Mouse (Mus musculus) heart, postnatal 0 days (tissue): ENCODE results near the gene Zbtb40. TPM values are rescaled to one million over a fixed set of nuclear protein-coding genes. Genes with fewer than 3 reads are reported as not detected.

Experiments used
- ATAC-seq: fragments of 200-750 bp; cut with Nextera tagmentation; 2 replicates; pipeline ENCODE4 v1.8.0; 2017; ENCODE audit warnings: low read depth, moderate number of reproducible peaks, moderate library complexity; ENCODE audit not compliant: insufficient read depth
- DNase-seq: peaks from one replicate; pipeline ENCODE4 v3.0.0-alpha.2; 2016; ENCODE audit warnings: low spot score
- H3K27ac ChIP-seq: fragments of 300-500 bp; sonication (generic); 2 replicates; pipeline ENCODE4 v1.5.1; 2014; ENCODE audit warnings: low read depth, mild to moderate bottlenecking
- H3K27me3 ChIP-seq: fragments of 300-500 bp; sonication (generic); 2 replicates; pipeline ENCODE4 v1.6.1; 2014; ENCODE audit warnings: low read length, mixed read lengths; ENCODE audit not compliant: control insufficient read depth, insufficient read depth
- H3K36me3 ChIP-seq: fragments of 300-500 bp; sonication (generic); replicated peaks from 2 replicates; pipeline ENCODE4 v1.6.1; 2014; ENCODE audit warnings: low read length, mixed read lengths; ENCODE audit not compliant: control insufficient read depth, insufficient read depth
- H3K4me1 ChIP-seq: fragments of 300-500 bp; sonication (generic); 2 replicates; pipeline ENCODE4 v1.6.1; 2014; ENCODE audit warnings: antibody characterized with exemption; ENCODE audit not compliant: control insufficient read depth, insufficient read depth
- H3K4me2 ChIP-seq: fragments of 300-500 bp; sonication (generic); 2 replicates; pipeline ENCODE4 v1.6.1; 2014; ENCODE audit warnings: low read depth, mild to moderate bottlenecking, low read length, moderate library complexity
- H3K4me3 ChIP-seq: fragments of 300-500 bp; sonication (generic); 2 replicates; pipeline ENCODE4 v1.5.1; 2014; ENCODE audit warnings: low read depth, low read length
- H3K9ac ChIP-seq: fragments of 300-500 bp; sonication (generic); replicated peaks from 2 replicates; pipeline ENCODE4 v1.6.1; 2014; ENCODE audit warnings: low read depth, low read length, mixed read lengths
- H3K9me3 ChIP-seq: fragments of 300-500 bp; sonication (generic); replicated peaks from 2 replicates; pipeline ENCODE4 v1.6.1; 2016; ENCODE audit warnings: low read length; ENCODE audit not compliant: control insufficient read depth
- CTCF ChIP-seq: IDR thresholded peaks from 2 replicates; pipeline ENCODE4 v1.5.1; 2016; ENCODE audit warnings: antibody characterized with exemption, control low read depth, low read depth
- EP300 ChIP-seq: IDR thresholded peaks from 2 replicates; pipeline ENCODE4 v1.6.1; 2016; ENCODE audit warnings: antibody characterized with exemption, low read depth
- WGBS: fragments of 180-500 bp; shearing (Covaris S2); extraction: QIAGEN DNeasy Blood & Tissue Kit; methylation state at CpG from one replicate; pipeline ENCODE4 v1.1.7; 2014; 5-methylcytosine and 5-hydroxymethylcytosine counted together
- polyA plus RNA-seq: library from polyadenylated mRNA; unstranded; fragments of >200 nt; fragmentation: Nextera tagmentation; extraction: Ambion mirVana; gene quantifications from 2 replicates; pipeline ENCODE4 v1.2.1, GENCODE M21; 2015
- total RNA-seq: library from RNA; depleted of rRNA; stranded (reverse); fragments of >200 nt; gene quantifications from 2 replicates; pipeline ENCODE4 v1.2.3, GENCODE M21; 2014; ENCODE audit warnings: low replicate concordance

Zbtb40 gene
- total and polyA plus RNA-seq, 2 experiments from 2014 or later, result 1.1 to 6.8 TPM

DNA sequence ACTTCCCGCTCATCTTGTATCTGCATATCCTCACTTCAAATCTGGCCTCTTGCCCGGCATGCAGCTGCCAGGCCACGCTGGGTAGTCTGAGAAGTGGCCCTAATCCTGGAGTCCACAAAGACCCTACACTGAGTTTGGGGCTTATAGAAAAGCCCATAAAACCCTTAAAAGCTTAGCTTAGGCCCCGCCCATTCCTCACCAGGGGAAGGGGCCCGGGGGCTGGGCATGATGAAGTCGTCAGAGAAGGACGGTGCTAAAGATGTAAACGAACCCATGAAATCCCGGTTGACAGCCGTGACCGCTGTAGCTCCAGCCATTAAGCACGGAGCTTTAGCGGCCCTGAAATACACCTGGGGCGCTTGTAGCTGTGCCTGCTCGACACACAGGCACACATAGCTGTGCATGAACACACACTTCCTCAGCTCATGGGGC is 83.6 kb downstream of the Zbtb40 start:
- no peaks in the 10 kb centered on the region for H3K9me3 ChIP-seq
- ATAC-seq, result no peak
- DNase-seq, result no peak
- H3K4me3 ChIP-seq, result no peak overlapping the region
- WGBS, result 28% methylated on average over 15 of the region's 15 CpGs
- H3K4me2 ChIP-seq, result no peak overlapping the region
- no peaks in the 10 kb centered on the region for H3K36me3 ChIP-seq
- no peaks in the 10 kb centered on the region; the same call in 1 of the 2 replicates for H3K4me1 ChIP-seq
- peaks cover 91% of the 10 kb centered on the region for H3K27me3 ChIP-seq
- TF ChIP-seq EP300, result no peak
- H3K27ac ChIP-seq, result no peak overlapping the region
- no peak overlapping the region for H3K9ac ChIP-seq

DNA sequence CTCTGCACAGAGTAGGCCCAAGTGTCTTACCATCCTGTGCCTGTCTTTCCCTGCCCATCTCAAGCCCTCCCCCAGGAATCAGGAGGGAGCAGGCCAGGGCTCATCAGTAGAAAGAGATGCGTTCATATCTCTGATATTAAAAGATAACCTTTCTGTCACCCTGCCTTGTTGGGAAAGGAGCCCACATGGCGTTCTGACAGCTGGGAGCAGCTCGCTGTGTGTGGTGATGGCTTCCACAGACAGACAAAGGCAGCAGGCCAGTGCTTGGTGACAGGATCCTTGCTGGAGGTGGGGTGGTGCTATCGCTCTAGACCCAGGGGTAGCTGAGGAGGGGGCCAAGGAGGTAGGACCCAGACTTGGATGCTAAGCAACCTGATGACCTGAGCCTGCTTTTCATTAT is 86.2 kb downstream of the Zbtb40 start:
- Histone ChIP-seq H3K27ac (no peak overlapping the region), H3K4me1 (no peaks in the 10 kb centered on the region; the same call in 1 of the 2 replicates), H3K4me3 (no peak overlapping the region), H3K36me3 (no peaks in the 10 kb centered on the region), H3K9ac (no peak overlapping the region), H3K4me2 (no peak overlapping the region), H3K9me3 (no peaks in the 10 kb centered on the region), H3K27me3 (peaks cover 90% of the 10 kb centered on the region)
- DNase-seq (no peak), ATAC-seq (no peak)
- 54% methylated on average over 4 of the region's 4 CpGs for WGBS
- TF ChIP-seq EP300, result no peak

GRCm38 (mm10) chr4:136961642-136962285 is 86.8 kb downstream of the Zbtb40 start:
- no peak for DNase-seq
- no peak for ATAC-seq
- Histone ChIP-seq H3K4me1 (no peaks in the 10 kb centered on the region; the same call in 1 of the 2 replicates), H3K36me3 (no peaks in the 10 kb centered on the region), H3K4me2 (no peak overlapping the region), H3K4me3 (no peak overlapping the region), H3K9me3 (no peaks in the 10 kb centered on the region), H3K27me3 (peaks cover 90% of the 10 kb centered on the region), H3K9ac (no peak overlapping the region), H3K27ac (no peak overlapping the region)
- no peak for TF ChIP-seq CTCF
- no peak for TF ChIP-seq EP300
- 52% methylated on average over 4 of the region's 4 CpGs for WGBS

- WGBS, result 65% methylated on average over 9 of the region's 9 CpGs
- no peaks in the 10 kb centered on the region for H3K9me3 ChIP-seq
- peaks cover 88% of the 10 kb centered on the region for H3K27me3 ChIP-seq
- H3K4me2 ChIP-seq, result no peak overlapping the region
- H3K9ac ChIP-seq, result no peak overlapping the region
- no peaks in the 10 kb centered on the region; the same call in 1 of the 2 replicates for H3K4me1 ChIP-seq
- H3K27ac ChIP-seq, result no peak overlapping the region
- ATAC-seq (no peak), DNase-seq (no peak)
- H3K36me3 ChIP-seq, result no peaks in the 10 kb centered on the region
- TF ChIP-seq CTCF (no peak), EP300 (no peak)
- H3K4me3 ChIP-seq, result no peak overlapping the region
These were observed 88.0 kb downstream of the Zbtb40 start for GRCm38 (mm10) chr4:136960581-136960980.

- Histone ChIP-seq H3K9ac (no peak overlapping the region), H3K4me2 (no peak overlapping the region), H3K27ac (no peak overlapping the region), H3K9me3 (no peaks in the 10 kb centered on the region), H3K4me3 (no peak overlapping the region), H3K27me3 (peaks cover 88% of the 10 kb centered on the region), H3K36me3 (no peaks in the 10 kb centered on the region), H3K4me1 (no peaks in the 10 kb centered on the region; the same call in 1 of the 2 replicates)
- WGBS, result 18% methylated on average over 3 of the region's 3 CpGs
- ATAC-seq (no peak), DNase-seq (no peak)
- TF ChIP-seq EP300 (no peak), CTCF (no peak)
These were observed 88.5 kb downstream of the Zbtb40 start for GRCm38 (mm10) chr4:136960068-136960467.
